Mouse (Mus musculus) right cerebral cortex, adult 18-20 months (tissue): ENCODE measurements around the gene Gm13090.

Experiments used
- DNase-seq: peaks from one replicate; pipeline ENCODE4 v3.0.0; 2022; ENCODE audit warnings: mixed read lengths

The Gm13090 gene

DNA sequence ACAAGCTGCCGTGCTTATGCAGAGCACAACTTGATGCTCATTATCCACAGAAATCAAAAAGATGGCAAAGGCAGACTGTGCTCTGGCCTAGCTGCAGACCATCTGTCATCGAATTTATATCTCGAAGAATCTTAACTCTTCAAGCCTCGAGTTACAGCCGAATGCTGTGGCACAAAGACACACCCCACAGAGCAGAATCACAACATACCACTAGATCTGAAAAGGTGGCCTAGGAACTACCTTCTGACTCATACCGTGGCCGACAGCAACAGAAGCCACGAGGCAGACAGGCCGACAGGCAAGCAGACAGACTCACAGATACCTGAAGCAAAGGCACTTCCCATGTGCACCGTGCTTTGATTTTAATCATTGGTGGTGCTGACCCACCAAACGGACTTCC is 14.3 kb downstream of the Gm13090 start:
- no peak for DNase-seq

DNA sequence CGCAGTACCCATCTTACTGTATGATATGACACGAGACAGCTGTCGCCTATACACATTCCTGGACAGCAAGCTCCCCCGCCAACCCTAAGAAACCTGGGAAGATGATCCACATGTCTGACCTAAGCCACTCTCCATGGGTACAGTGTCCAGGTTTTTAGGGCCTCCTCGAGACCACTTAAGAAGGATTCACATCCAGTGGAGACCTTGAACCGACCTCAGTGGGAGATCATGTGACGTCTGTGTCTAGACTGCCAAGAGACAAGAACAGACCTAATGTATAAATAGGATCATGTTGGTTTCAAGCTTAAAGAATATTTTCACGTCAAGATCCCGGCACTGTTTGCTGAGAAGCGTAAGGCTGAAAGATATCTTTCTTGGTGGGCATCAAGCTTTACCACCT is 14.8 kb downstream of the Gm13090 start:
- DNase-seq: no peak

DNA sequence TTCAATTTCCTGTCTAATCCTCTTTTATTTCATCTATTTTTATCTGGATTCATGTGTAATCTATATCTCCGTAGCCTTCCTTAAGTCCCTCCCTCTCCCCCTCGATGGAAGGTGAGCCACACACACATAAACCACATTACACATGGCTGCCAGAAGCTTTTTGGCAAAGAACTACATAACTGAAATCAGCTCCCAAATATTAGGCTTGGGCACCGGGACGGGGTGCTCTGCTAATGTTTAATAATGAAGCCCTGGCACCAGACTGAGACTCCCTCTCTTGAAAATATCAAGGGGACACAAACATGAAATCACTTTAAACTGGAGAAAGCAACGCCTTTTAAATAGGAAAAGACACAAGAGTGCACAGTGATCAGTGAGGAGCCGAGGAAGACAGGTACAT is 16.5 kb downstream of the Gm13090 start:
- no peak for DNase-seq

DNA sequence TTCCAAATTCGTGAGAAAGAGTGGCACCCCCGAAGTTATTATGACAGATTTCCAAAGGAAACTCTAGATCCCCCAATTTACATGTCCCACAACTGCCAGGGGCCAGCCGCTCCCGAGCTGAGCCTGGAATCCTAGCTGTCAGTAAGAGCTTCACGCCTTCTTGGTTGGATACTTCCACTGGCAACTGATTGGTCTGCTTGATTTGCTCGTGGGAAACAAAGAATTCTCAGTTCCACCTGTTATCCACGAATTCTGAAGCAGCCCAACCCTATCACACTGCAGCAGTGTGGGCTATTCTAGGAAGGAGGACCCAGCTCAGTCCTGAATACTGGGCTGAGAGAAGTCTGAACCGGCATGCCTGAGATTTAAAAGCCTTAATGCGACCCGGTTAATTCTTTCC is 17.1 kb downstream of the Gm13090 start:
- no peak for DNase-seq

DNA sequence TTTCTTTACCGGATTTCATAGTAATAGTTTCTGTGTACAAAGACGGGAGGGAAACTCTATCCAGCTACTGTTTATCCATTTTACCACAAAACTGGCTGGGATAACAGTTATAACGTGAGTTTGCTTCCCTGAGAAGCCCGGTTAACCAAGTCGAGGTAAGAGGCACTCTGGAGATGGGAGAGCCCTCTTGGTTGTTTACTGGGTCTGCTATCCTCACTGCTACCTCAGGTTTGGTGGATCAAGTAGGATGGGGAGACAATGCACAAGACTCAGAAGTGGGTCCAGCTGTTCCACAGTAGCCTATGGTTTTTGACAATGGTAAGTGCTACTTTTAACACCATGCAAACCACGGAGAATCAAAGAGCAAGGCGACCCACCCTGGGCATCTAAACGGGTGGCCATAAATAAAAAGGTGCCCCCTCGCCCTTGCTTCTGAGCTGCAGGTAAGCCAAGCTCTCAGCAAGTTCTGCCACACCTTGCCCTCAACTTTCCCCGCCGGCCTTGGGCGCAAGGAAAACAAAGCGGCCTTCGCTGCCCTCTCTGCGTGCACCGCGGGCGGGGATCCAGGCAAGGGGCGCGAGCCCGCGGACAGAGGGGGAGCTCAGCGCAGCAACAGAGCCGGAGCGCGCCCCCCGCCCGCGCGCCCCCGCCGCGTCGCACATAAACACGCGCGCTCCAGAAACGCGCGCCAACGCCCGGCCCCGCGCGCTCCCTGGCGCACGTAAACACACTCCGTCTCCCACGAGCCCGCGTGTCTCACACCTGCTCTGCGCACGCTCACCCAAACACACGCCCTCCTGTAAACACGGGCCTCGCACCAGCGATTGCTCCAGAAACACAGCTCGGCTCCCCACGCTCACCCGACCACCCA is 18.0 kb downstream of the Gm13090 start:
- peak; percentile 68 for DNase-seq

DNA sequence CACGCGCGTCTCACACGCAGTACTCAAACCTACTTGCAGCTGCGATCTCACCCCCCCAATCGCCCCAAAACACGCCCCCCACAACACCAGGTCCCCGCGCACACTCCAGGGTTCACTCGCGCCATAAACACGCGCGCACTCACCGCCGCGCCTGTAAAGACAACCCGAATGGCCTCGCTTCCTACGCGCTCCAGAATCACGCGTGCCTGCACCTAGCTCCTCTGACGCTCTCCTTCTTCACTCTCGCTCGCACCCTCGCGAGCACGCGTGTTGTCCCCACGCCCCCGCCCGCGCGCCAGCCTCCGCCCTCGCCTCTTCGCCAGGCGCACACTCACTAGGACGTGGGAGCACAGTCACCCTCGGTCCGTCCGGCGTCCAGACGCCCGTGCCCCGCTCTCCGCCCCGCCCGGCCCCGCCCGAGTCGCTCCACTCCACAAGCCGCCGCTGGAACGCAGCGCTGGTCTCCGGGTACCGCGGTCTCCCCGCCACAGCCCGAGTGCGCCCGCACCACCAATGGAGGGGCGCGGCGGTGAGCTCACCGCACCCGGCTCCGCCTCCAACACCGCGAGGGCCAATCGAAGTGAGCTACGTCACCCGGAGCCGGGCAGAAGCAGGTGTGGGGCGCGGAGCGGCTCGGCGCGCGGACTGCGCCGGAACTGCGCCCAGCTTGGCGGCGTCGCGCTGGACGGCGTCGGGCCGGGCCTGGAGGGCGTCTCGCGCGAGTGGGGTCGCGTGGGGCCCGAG is 18.8 kb downstream of the Gm13090 start:
- DNase-seq: peak; percentile 94

DNA sequence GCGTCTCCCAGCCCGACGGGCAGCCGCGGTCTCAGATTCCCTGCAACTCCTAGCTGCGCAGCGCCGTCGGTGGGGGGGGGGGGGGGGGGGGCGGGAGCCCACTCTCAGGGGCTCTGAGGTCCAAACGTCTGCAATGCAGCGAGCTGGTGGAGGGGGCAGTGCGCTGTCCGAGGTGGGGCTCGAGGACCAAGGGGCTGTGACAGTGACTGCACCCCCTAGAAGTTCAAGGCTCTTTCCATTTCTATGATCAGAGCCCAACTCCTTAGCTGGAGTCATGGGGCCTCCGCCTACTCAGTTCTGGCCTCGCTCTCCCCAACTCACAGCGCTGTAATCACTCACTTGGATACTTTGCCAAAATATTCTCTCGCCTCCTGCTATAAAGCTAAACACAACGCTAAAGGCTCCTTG is 19.5 kb downstream of the Gm13090 start:
- DNase-seq: no peak

DNA sequence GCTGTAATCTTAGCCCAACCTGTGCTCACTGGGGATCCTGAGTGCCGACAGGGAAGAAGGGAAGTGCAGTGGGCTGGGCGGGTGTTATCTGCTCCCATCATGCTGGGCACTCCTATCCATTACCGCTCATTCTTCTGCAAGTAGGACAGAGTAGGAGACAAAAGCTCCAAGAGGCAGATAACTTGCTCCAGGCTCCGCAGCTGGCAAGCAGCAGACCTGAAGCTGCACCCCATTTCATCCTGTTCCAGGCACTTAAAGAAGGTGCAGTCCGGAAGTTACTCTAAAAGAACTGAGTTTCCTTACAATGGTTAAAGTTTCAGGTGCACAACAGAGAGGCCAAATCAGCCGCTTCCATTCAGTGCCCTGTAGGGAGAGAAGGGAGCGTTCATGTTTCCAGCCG is 21.9 kb downstream of the Gm13090 start:
- DNase-seq: no peak

DNA sequence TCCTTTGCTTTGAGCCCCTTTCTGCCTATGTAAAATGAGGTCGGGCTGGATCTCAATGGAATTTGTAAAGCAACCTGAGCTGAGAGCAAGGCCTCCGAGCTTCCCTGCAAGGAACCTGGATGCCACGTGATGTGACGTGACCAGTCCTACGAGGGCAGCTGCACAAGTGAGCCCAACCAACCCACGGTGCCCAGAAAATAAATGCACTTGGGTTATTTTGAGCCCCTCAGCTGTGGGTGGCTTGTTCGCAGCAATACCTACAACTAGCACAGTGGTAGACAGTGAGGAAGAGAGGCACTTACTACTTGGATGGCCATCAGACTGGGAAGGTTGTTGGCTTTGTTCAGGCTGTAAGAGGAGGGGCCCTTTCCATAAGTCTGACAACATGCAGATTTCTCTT is 25.2 kb downstream of the Gm13090 start:
- DNase-seq: no peak

DNA sequence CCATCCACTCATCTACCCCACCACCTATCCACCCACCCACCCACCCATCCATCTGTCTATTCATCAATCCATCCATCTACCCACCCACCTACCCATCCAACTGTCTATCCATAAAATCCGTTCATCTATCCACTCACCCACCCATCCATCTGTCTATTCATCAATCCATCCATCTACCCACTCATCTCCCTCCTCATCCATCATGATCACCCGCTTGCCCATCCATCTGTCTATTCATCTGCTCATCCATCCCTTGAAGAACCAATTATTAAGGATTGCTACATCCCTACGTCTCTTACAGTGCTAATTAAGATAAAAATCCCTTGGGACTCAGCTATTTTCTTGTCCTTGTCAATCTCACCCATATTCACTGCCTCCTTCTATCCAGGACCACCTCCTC is 29.5 kb downstream of the Gm13090 start:
- DNase-seq: no peak

DNA sequence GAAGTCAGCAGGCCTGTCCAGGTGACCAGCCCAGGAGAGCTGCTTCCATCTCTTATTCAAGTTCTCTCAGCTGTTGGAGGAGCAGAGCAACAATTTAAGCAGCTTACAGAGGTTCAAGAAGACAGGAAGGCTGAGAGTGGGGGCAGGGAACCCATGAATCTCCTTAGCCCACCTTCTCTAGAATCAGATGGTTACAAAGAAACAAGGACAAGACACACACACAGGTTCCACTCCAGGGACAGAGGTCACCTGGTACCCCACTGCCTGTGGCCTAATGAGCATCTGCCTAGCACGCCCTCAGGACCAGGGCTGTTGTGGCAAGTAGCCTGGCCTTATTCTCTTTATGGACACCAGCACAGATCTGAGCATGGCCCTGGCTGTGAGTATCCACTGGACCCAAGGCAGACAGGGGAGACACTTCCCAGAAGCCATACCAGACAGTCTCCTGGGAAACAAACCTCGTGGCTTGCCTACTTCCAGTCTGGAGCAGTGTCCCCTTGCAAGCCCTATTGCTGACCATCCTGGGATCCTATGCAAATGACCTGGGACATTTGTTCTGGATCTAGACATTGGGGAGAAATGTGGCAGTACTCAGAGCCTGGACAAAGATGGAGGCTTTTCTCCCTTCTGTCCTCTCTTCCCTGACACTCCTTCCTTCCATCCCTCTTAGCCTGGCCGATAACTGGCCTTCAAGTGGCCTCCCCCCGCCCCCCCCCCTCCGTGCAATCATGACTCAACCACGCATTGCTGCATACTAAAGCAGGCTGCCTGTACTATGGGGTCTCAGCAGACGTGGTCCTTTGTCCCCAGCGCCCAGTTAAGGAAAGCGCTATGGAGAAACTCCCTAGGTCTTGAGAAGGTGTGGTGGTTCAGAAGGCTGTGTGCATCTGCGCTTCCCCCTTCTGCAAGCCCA is 38.5 kb downstream of the Gm13090 start:
- DNase-seq: no peak

DNA sequence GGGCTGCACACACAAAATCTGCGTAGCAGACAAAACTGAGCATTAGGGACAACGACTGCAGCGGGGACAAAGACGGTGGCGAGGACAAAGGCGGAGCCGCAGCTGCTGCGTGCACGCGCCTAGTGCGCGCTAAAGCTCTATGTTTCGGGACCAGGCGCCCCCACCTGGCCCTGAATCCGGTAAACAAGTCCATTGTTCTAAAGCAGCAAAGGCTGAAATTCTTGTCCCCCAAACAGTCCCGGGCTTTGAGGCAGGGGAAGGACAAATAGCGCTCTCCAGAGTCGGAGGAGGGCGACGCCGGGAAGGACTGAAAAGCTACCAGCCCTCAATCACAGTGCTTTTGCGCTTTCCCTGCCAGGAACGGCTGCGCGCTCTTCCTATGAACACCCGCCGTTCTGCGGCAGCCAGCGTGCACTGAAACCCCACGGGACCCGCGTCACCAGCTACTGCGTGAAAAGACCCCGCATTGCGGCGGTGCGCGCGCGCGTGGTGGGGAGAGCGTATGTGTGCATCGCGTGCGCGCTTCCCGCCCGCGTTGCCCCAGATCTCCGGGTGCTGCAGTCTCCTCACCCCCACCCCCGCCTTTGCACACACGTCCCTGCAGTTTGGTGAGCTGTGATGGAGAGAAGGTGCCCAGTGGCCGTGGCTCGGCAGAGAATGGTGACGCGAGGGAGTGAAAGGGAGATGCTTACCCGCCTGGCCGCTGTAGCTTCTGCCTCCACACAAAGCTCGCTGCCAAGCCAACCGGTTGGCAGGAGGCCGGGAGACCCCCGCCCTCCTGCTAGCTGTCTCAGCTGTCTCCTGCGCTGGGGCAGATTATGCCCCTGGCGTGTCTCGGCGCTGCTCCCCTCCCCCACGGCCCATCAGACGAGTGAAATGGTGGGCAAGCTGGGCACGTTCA is 39.5 kb downstream of the Gm13090 start:
- DNase-seq: peak; percentile 88

DNA sequence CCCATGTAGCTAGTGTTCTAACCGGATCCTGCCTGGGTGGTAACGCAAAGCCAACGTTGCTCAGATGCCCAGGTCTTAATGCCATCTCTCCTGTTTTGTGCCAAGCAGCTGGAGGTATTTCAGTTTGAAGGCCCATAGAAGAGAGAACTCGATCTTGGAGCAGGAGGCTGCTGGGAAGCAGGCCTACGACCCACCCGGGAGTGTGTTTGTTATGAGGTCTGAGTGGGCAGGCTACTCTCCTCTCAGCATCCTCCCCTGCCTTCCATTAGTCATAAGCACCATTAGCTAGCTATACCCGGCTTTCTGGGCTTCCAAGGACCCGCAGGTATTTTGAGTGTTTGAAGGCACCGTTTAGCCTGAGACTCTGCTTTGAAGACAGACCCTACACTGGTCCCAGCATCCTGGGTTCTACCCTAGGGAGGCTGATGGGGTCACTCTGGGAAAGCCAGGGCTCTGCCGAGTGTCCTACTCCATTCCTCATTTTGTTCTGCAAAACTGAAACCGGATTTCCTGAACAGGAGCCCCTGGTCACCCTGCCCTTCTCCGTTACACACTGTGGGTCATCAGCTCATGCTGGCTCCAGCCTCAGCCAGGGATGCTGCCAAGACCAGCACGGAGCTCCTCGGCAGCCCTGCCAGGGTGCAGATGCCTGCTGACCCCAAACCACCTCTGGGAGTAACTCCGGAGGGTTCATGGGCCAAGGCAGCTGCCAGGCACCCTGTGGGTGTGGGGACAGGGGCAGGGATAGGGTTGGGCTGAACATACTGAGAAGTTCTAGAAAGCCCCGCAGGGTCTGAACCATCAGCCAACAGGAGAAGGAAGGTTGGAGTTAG is 40.6 kb downstream of the Gm13090 start:
- no peak for DNase-seq

DNA sequence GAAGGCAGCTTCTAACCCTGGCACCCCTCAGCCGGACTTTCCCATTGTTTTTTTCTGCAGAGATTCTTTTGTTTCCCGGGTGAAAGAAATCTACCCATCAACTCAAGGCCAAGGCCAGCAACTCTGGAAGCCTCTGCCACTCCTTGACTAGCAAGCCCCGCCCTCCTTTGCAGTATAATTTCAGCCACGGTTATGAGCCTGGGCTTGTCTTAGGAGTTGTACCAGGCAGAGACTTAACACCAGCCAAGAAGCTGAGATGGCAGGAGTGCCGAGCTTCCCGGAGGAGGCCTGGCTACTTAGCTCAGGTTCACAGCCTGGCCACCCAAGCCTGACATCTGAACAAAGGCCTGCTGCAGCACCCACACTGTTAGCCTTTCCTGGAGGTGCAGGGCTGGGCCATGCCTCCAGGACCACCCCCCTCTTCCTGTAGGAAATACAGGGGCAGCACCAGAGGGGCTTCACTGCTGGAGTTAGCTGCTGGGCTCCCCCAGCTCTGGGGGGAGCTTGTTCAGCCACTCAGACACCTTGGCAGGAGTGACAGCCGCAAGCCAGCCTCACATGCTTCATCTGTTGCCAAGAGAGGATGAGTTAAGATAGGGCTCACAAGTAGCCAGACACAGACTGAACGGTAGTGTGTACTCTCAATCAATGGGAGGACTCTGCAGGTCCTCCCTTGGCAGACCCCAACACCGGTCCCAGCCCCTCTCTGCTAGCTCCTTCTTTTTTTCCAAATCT is 41.6 kb downstream of the Gm13090 start:
- DNase-seq: no peak

DNA sequence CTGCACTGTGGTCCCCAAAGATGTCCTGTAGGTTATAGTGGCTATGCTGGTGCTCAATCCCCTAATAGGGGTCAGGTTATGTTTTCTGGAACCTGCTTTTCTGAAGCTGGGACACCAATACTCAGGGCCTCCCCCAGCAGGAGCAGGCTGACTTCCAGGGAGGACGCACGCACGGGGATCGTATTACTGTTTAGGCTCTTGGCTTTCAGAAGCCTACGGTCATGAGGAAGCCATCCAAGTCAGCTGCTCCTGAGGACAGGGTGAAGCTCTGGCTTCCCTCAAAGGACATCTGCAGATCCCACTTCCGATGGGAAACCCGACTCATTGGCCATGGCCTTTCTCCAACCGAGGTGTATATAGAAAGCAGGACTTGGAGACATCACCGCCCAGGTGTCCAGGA is 43.1 kb downstream of the Gm13090 start:
- no peak for DNase-seq

DNA sequence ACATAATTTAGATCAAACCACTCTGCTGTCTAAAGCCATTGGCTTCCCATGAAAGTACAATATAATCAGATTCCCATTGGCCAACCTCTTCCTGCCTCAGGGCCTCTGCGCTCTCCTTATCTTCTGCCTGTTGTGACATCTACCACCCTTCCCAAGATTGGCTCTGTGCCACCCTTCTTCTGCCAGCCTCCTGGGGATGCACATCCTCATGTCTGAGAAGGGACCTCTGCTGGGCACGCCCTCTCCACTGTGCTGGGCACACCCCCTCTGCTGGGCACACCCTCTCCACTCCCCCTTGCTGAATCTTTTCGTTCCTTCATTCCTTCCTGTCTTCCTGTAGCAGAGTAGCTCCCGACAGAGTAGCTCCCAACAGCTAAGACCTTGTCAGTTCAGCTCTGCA is 44.4 kb downstream of the Gm13090 start:
- no peak for DNase-seq

DNA sequence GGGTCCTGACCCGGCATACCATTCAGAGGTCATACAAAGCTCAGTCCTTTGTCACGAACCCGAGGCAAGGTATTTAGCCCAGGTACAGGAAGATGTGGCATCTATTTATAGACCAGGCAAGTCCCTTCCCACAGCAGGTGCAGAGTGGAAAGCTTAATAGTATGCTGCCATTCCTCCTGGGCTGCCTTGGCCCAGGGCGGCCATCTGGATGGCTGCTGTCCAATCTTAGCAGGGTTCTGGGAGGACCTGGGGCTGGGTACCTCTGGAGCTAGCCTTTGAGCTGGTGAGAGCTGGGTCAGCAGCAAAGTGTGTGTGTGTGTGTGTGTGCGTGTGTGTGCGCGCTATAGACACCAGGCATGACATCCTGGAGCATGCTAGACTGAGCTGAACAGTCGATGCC is 46.1 kb downstream of the Gm13090 start:
- no peak for DNase-seq

DNA sequence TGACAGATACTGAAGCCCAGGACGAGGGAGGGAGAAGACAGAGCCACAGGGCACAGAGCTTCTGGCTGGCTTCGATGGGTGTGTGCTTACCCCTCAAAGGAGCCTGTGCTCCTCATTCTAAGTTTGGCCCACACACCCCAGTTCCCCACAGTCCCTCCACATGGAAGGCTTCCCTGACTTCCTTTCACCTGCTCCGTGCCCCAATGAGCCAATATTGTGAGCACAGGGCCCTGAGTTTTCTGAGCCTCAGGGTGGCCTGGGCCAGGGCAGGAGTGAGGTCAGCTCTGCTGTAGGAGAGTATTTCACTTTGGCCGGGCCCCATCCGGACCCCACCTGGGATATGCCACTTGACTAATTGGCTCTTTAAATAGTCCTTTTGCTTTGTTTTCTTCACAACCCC is 48.3 kb downstream of the Gm13090 start:
- no peak for DNase-seq

DNA sequence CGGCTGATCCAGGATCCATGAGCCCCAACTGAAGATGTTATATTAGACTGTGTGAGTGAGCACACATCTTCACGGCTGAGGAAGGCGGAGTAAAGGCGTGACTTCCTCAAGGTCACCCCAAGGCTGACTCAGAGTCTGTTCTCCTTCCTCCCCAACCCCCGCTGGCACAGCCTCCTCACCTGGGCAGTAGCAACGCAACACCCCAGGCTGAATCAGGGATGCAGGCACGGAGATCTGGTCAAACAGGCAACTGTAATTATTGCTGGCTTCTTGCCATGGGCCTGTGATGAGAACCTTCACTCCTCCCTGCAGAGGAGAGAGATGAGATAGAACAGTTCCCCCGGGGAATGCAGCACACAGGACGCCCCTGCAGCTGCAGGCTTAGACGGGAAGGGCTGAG is 48.8 kb downstream of the Gm13090 start:
- DNase-seq: peak; percentile 58

DNA sequence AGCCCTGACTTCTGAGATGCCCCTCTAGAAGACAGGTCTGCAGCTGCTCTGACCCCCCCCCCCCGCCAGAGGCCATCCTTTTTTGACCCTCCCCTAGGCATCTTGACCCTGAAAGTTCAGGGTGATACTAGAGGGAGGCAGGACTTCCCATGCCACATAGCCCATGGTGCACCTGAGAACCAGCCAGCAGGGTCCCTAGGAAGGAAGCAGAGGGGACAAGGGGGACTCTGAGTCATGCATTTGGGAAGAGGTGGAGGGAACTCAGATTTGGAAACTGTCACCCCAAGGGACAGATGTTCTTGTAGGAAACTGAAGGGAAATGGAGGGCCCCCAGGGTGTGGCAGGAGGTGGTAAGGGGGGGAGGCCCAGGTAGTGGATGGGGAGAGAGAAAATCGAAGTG is 49.2 kb downstream of the Gm13090 start:
- DNase-seq: no peak
